In genomic region chr15:30463471-30464047, GRCm38 (mm10) we compare ENCODE assay signal across 27 mouse cellular contexts.
DNase-seq lines count a peak whose midpoint lies in the region; ATAC-seq lines count a peak whose summit lies in the region.
"Had no signal": no experiment of that assay in that cellular context is flagged by ENCODE, and none has a peak within 500 bp of the region (broad histone marks: within the 10 kb centered on the region; RNA-seq: fewer than 3 reads in every experiment).

No protein-coding gene starts in this region.

- ATAC-seq in cerebellum, adult (ENCODE audit: insufficient number of reproducible peaks, low FRiP score, low TSS enrichment): no peak
- ATAC-seq in heart, embryonic 14.5 days (ENCODE audit: insufficient number of reproducible peaks, insufficient read depth, low FRiP score, low read depth): peak; percentile 66; the same call in 1 of the 2 replicates
- no peak for ATAC-seq in heart, embryonic 11.5 days (replicated peaks; ENCODE audit: insufficient number of reproducible peaks, low FRiP score, low TSS enrichment)
- ATAC-seq in kidney, embryonic 14.5 days (ENCODE audit: low FRiP score, low TSS enrichment): peak; percentile 46
- peak; percentile 20; the same call in 1 of the 2 replicates for ATAC-seq in embryonic facial prominence, embryonic 14.5 days (ENCODE audit: low read depth)
- ATAC-seq: forebrain, embryonic 13.5 days; hindbrain, embryonic 16.5 days; intestine, embryonic 15.5 days; midbrain, embryonic 16.5 days had no signal

- H3K9me3 ChIP-seq in heart, embryonic 14.5 days (ENCODE audit: control insufficient read depth, low read length): no peaks in the 10 kb centered on the region
- H3K9me3 ChIP-seq in heart, embryonic 11.5 days (replicated peaks; ENCODE audit: control insufficient read depth, low read length): no peaks in the 10 kb centered on the region
- H3K9me3 ChIP-seq in kidney, embryonic 14.5 days (ENCODE audit: control insufficient read depth, low read length): no peaks in the 10 kb centered on the region
- H3K9me3 ChIP-seq in embryonic facial prominence, embryonic 14.5 days (ENCODE audit: control insufficient read depth, low read length): no peaks in the 10 kb centered on the region
- H3K9me3 ChIP-seq: forebrain, embryonic 13.5 days; G1E; heart, embryonic 13.5 days; intestine, embryonic 15.5 days; limb, embryonic 12.5 days; liver, embryonic 15.5 days had no signal

- H3K27me3 ChIP-seq in heart, embryonic 14.5 days (ENCODE audit: control insufficient read depth, insufficient read depth, low read length): no peaks in the 10 kb centered on the region
- H3K27me3 ChIP-seq in heart, embryonic 11.5 days (ENCODE audit: control insufficient read depth, insufficient read depth, low read length): no peaks in the 10 kb centered on the region
- no peaks in the 10 kb centered on the region for H3K27me3 ChIP-seq in kidney, embryonic 14.5 days (ENCODE audit: control insufficient read depth, insufficient read depth, low read length)
- no peaks in the 10 kb centered on the region for H3K27me3 ChIP-seq in embryonic facial prominence, embryonic 14.5 days (replicated peaks; ENCODE audit: control insufficient read depth, insufficient read depth, low read length)
- H3K27me3 ChIP-seq: forebrain, embryonic 13.5 days; heart, embryonic 13.5 days; intestine, embryonic 15.5 days; limb, embryonic 12.5 days; liver, embryonic 15.5 days had no signal

- 39% methylated on average over 5 of the region's 5 CpGs for WGBS in heart, embryonic 14.5 days
- WGBS in heart, embryonic 11.5 days (ENCODE audit: insufficient replicate concordance): 75% methylated on average over 5 of the region's 5 CpGs
- WGBS in kidney, embryonic 14.5 days: 63% methylated on average over 5 of the region's 5 CpGs
- WGBS in embryonic facial prominence, embryonic 14.5 days: 65% methylated on average over 5 of the region's 5 CpGs

- H3K4me3 ChIP-seq in heart, embryonic 14.5 days (ENCODE audit: control insufficient read depth in 1 of 2, insufficient read depth in 1 of 2, low read depth in 1 of 2, low read length in 2 of 2): no peak overlapping the region
- H3K4me3 ChIP-seq in heart, embryonic 11.5 days (ENCODE audit: low read depth, low read length): no peak overlapping the region
- no peak overlapping the region for H3K4me3 ChIP-seq in kidney, embryonic 14.5 days (ENCODE audit: low read length)
- H3K4me3 ChIP-seq in embryonic facial prominence, embryonic 14.5 days (ENCODE audit: low read depth, low read length): no peak overlapping the region
- H3K4me3 ChIP-seq: forebrain, embryonic 13.5 days; heart, embryonic 13.5 days; intestine, embryonic 15.5 days; layer of hippocampus, adult 2 months; left cerebral cortex, adult 2 months; limb, embryonic 12.5 days; liver, embryonic 15.5 days had no signal

- no peak overlapping the region for H3K9ac ChIP-seq in heart, embryonic 14.5 days (ENCODE audit: low read length)
- H3K9ac ChIP-seq in heart, embryonic 11.5 days (ENCODE audit: low read depth, low read length): no peak overlapping the region
- H3K9ac ChIP-seq in kidney, embryonic 14.5 days (ENCODE audit: low read depth, low read length): no peak overlapping the region
- H3K9ac ChIP-seq in embryonic facial prominence, embryonic 14.5 days (ENCODE audit: low read depth, low read length): no peak overlapping the region
- H3K9ac ChIP-seq: forebrain, embryonic 13.5 days; heart, embryonic 13.5 days; intestine, embryonic 15.5 days; limb, embryonic 12.5 days; liver, embryonic 15.5 days; lung, embryonic 14.5 days had no signal

- no peaks in the 10 kb centered on the region for H3K36me3 ChIP-seq in heart, embryonic 14.5 days (ENCODE audit: control insufficient read depth, insufficient read depth, low read length)
- no peaks in the 10 kb centered on the region for H3K36me3 ChIP-seq in heart, embryonic 11.5 days (ENCODE audit: control insufficient read depth, insufficient read depth, low read length)
- no peaks in the 10 kb centered on the region for H3K36me3 ChIP-seq in kidney, embryonic 14.5 days (ENCODE audit: control insufficient read depth, insufficient read depth, low read length)
- H3K36me3 ChIP-seq in embryonic facial prominence, embryonic 14.5 days (ENCODE audit: control insufficient read depth, insufficient read depth, low read length): no peaks in the 10 kb centered on the region
- H3K36me3 ChIP-seq: G1E; heart, embryonic 13.5 days; intestine, embryonic 15.5 days; limb, embryonic 12.5 days; liver, embryonic 15.5 days had no signal

- H3K27ac ChIP-seq in heart, embryonic 14.5 days (replicated peaks in 1 of 2; ENCODE audit: control insufficient read depth in 1 of 2, insufficient read depth in 1 of 2, low read depth in 2 of 2, low read length in 2 of 2): 0 out of 4 replicates have a peak overlapping the region, but pooled peaks of 1 of the 2 experiments have one; percentile 10
- H3K27ac ChIP-seq in heart, embryonic 11.5 days (ENCODE audit: low read depth, low read length): no peak overlapping the region
- no peak overlapping the region for H3K27ac ChIP-seq in kidney, embryonic 14.5 days (ENCODE audit: low read depth, low read length)
- no peak overlapping the region for H3K27ac ChIP-seq in embryonic facial prominence, embryonic 14.5 days (replicated peaks; ENCODE audit: low read depth, low read length)
- H3K27ac ChIP-seq: forebrain, embryonic 13.5 days; heart, embryonic 13.5 days; intestine, embryonic 15.5 days; layer of hippocampus, adult 2 months; left cerebral cortex, adult 2 months; limb, embryonic 12.5 days; liver, embryonic 15.5 days; stomach, postnatal 0 days had no signal

- no peak overlapping the region for H3K4me2 ChIP-seq in heart, embryonic 14.5 days (ENCODE audit: low read length)
- no peak overlapping the region for H3K4me2 ChIP-seq in heart, embryonic 11.5 days
- H3K4me2 ChIP-seq in kidney, embryonic 14.5 days (replicated peaks; ENCODE audit: low read depth, low read length): no peak overlapping the region
- no peak overlapping the region for H3K4me2 ChIP-seq in embryonic facial prominence, embryonic 14.5 days (ENCODE audit: low read depth, low read length)
- H3K4me2 ChIP-seq: forebrain, embryonic 13.5 days; heart, embryonic 13.5 days; intestine, embryonic 15.5 days; limb, embryonic 12.5 days; liver, embryonic 15.5 days; lung, embryonic 14.5 days had no signal

- DNase-seq in cerebellum, postnatal 10 days: peak; percentile 34 to 35
- no peak for DNase-seq in kidney, postnatal 25 days
- DNase-seq in embryonic facial prominence, embryonic 14.5 days (ENCODE audit: low spot score): no peak
- DNase-seq: adrenal gland, adult 8-10 months; gastrocnemius, postnatal 10 days; kidney, adult 8-10 months; kidney, postnatal 14 days; lung, embryonic 14.5 days; lung, postnatal 14 days; right cerebral cortex, postnatal 4 days; thymus, adult 18-20 months; thymus, postnatal 25 days had no signal

- H3K4me1 ChIP-seq in heart, embryonic 14.5 days (ENCODE audit: control insufficient read depth in 2 of 2, insufficient read depth in 2 of 2, low read length in 2 of 2): peaks cover 0 to 14% of the 10 kb centered on the region in 2 experiments; a peak in 3 of 4 replicates
- H3K4me1 ChIP-seq in heart, embryonic 11.5 days (ENCODE audit: control insufficient read depth, insufficient read depth, low read length): no peaks in the 10 kb centered on the region; the same call in 1 of the 2 replicates
- no peaks in the 10 kb centered on the region for H3K4me1 ChIP-seq in kidney, embryonic 14.5 days (ENCODE audit: control insufficient read depth, insufficient read depth, low read length)
- H3K4me1 ChIP-seq in embryonic facial prominence, embryonic 14.5 days (ENCODE audit: control insufficient read depth, insufficient read depth, low read length): no peaks in the 10 kb centered on the region
- H3K4me1 ChIP-seq: intestine, embryonic 15.5 days; limb, embryonic 12.5 days; liver, embryonic 15.5 days had no signal

Comparison
In these comparisons a context has a peak if more than half of its experiments do, and no peak if none do; other contexts are left out.
1. ATAC-seq: peak in heart, embryonic 14.5 days (single experiment), kidney, embryonic 14.5 days (single experiment) and embryonic facial prominence, embryonic 14.5 days (single experiment); none in cerebellum, adult (single experiment) and heart, embryonic 11.5 days (single experiment).
2. DNase-seq: peak in cerebellum, postnatal 10 days (2 of 2); none in kidney, postnatal 25 days (0 of 2) and embryonic facial prominence, embryonic 14.5 days (single experiment).